Mouse (Mus musculus): ENCODE measurements around the gene Nudt14. TPM values are rescaled to one million over a fixed set of nuclear protein-coding genes. Genes with fewer than 3 reads are reported as not detected.

Nudt14 gene
- polyA plus RNA-seq, 1 experiment = 59.6 TPM

- H3K27me3 ChIP-seq (ENCODE audit: control insufficient read depth, insufficient read depth, low read length) = no peaks in the 10 kb centered on the region
- peaks cover 16% of the 10 kb centered on the region; the same call in 1 of the 2 replicates for H3K4me1 ChIP-seq (replicated peaks; ENCODE audit: control insufficient read depth, insufficient read depth, low read length)
These were observed 20.4 kb downstream of the Nudt14 start for GRCm38 (mm10) chr12:112921518-112921917.

GRCm38 (mm10) chr12:112917906-112918305 lies 24.0 kb downstream of the Nudt14 start:
- Histone ChIP-seq H3K4me1 (replicated peaks; ENCODE audit: control insufficient read depth, insufficient read depth, low read length) (peaks cover 36% of the 10 kb centered on the region), H3K36me3 (ENCODE audit: control insufficient read depth, insufficient read depth, low read length) (no peaks in the 10 kb centered on the region), H3K27ac (ENCODE audit: control insufficient read depth, insufficient read depth, low read length) (no peak overlapping the region), H3K27me3 (ENCODE audit: control insufficient read depth, insufficient read depth, low read length) (no peaks in the 10 kb centered on the region), H3K4me3 (ENCODE audit: control insufficient read depth, insufficient read depth, low read length) (no peak overlapping the region)
- TF ChIP-seq POLR2A (IDR thresholded peaks at IDR 0.05; ENCODE audit: control insufficient read depth, extremely low read depth, insufficient read depth, low read length, poor library complexity) = no peak
- no peak for TF ChIP-seq CTCF (IDR thresholded peaks at IDR 0.05; ENCODE audit: borderline replicate concordance, control insufficient read depth, extremely low read depth, insufficient read depth, low read length, poor library complexity)
- DNase-seq = no peak
- 14% methylated on average over 8 of the region's 8 CpGs for WGBS

More at GRCm38 (mm10) chr12:112921518-112921917, 20.4 kb downstream of the Nudt14 start:
- Histone ChIP-seq H3K36me3 (ENCODE audit: control insufficient read depth, insufficient read depth, low read length) (no peaks in the 10 kb centered on the region), H3K27ac (ENCODE audit: control insufficient read depth, insufficient read depth, low read length) (no peak overlapping the region), H3K4me3 (ENCODE audit: control insufficient read depth, insufficient read depth, low read length) (no peak overlapping the region)
- no peak for DNase-seq
- WGBS = 89% methylated on average over 12 of the region's 12 CpGs
- no peak for TF ChIP-seq POLR2A (IDR thresholded peaks at IDR 0.05; ENCODE audit: control insufficient read depth, extremely low read depth, insufficient read depth, low read length, poor library complexity)
- TF ChIP-seq CTCF (IDR thresholded peaks at IDR 0.05; ENCODE audit: borderline replicate concordance, control insufficient read depth, extremely low read depth, insufficient read depth, low read length, poor library complexity) = no peak

GRCm38 (mm10) chr12:112917486-112917885 lies 24.4 kb downstream of the Nudt14 start:
- Histone ChIP-seq H3K27ac (ENCODE audit: control insufficient read depth, insufficient read depth, low read length) (no peak overlapping the region), H3K36me3 (ENCODE audit: control insufficient read depth, insufficient read depth, low read length) (no peaks in the 10 kb centered on the region), H3K27me3 (ENCODE audit: control insufficient read depth, insufficient read depth, low read length) (no peaks in the 10 kb centered on the region), H3K4me3 (ENCODE audit: control insufficient read depth, insufficient read depth, low read length) (no peak overlapping the region), H3K4me1 (replicated peaks; ENCODE audit: control insufficient read depth, insufficient read depth, low read length) (peaks cover 39% of the 10 kb centered on the region)
- WGBS = 34% methylated on average over 11 of the region's 11 CpGs
- DNase-seq = no peak
- TF ChIP-seq POLR2A (IDR thresholded peaks at IDR 0.05; ENCODE audit: control insufficient read depth, extremely low read depth, insufficient read depth, low read length, poor library complexity) = no peak
- no peak for TF ChIP-seq CTCF (IDR thresholded peaks at IDR 0.05; ENCODE audit: borderline replicate concordance, control insufficient read depth, extremely low read depth, insufficient read depth, low read length, poor library complexity)

GRCm38 (mm10) chr12:112916698-112917400 lies 25.1 kb downstream of the Nudt14 start:
- no peak for DNase-seq
- H3K4me1 ChIP-seq (replicated peaks; ENCODE audit: control insufficient read depth, insufficient read depth, low read length) = peaks cover 39% of the 10 kb centered on the region
- no peak overlapping the region for H3K4me3 ChIP-seq (ENCODE audit: control insufficient read depth, insufficient read depth, low read length)
- no peaks in the 10 kb centered on the region for H3K27me3 ChIP-seq (ENCODE audit: control insufficient read depth, insufficient read depth, low read length)
- 94% methylated on average over 16 of the region's 16 CpGs for WGBS
- no peak for TF ChIP-seq POLR2A (IDR thresholded peaks at IDR 0.05; ENCODE audit: control insufficient read depth, extremely low read depth, insufficient read depth, low read length, poor library complexity)
- TF ChIP-seq CTCF (IDR thresholded peaks at IDR 0.05; ENCODE audit: borderline replicate concordance, control insufficient read depth, extremely low read depth, insufficient read depth, low read length, poor library complexity) = no peak
- no peaks in the 10 kb centered on the region for H3K36me3 ChIP-seq (ENCODE audit: control insufficient read depth, insufficient read depth, low read length)
- H3K27ac ChIP-seq (ENCODE audit: control insufficient read depth, insufficient read depth, low read length) = no peak overlapping the region

GRCm38 (mm10) chr12:112915587-112915986 lies 26.3 kb downstream of the Nudt14 start:
- Histone ChIP-seq H3K4me3 (ENCODE audit: control insufficient read depth, insufficient read depth, low read length) (no peak overlapping the region), H3K4me1 (replicated peaks; ENCODE audit: control insufficient read depth, insufficient read depth, low read length) (peaks cover 39% of the 10 kb centered on the region), H3K27me3 (ENCODE audit: control insufficient read depth, insufficient read depth, low read length) (no peaks in the 10 kb centered on the region), H3K27ac (ENCODE audit: control insufficient read depth, insufficient read depth, low read length) (no peak overlapping the region), H3K36me3 (ENCODE audit: control insufficient read depth, insufficient read depth, low read length) (no peaks in the 10 kb centered on the region)
- TF ChIP-seq CTCF (IDR thresholded peaks at IDR 0.05; ENCODE audit: borderline replicate concordance, control insufficient read depth, extremely low read depth, insufficient read depth, low read length, poor library complexity) = no peak
- no peak for TF ChIP-seq POLR2A (IDR thresholded peaks at IDR 0.05; ENCODE audit: control insufficient read depth, extremely low read depth, insufficient read depth, low read length, poor library complexity)
- 85% methylated on average over 13 of the region's 13 CpGs for WGBS
- DNase-seq = no peak

GRCm38 (mm10) chr12:112914527-112914926 lies 27.4 kb downstream of the Nudt14 start:
- H3K4me3 ChIP-seq (ENCODE audit: control insufficient read depth, insufficient read depth, low read length) = no peak overlapping the region
- no peaks in the 10 kb centered on the region for H3K27me3 ChIP-seq (ENCODE audit: control insufficient read depth, insufficient read depth, low read length)
- H3K36me3 ChIP-seq (ENCODE audit: control insufficient read depth, insufficient read depth, low read length) = no peaks in the 10 kb centered on the region
- DNase-seq = peak; percentile 63
- WGBS = 25% methylated on average over 11 of the region's 11 CpGs
- peaks cover 39% of the 10 kb centered on the region for H3K4me1 ChIP-seq (replicated peaks; ENCODE audit: control insufficient read depth, insufficient read depth, low read length)
- no peak for TF ChIP-seq CTCF (IDR thresholded peaks at IDR 0.05; ENCODE audit: borderline replicate concordance, control insufficient read depth, extremely low read depth, insufficient read depth, low read length, poor library complexity)
- TF ChIP-seq POLR2A (IDR thresholded peaks at IDR 0.05; ENCODE audit: control insufficient read depth, extremely low read depth, insufficient read depth, low read length, poor library complexity) = no peak
- no peak overlapping the region for H3K27ac ChIP-seq (ENCODE audit: control insufficient read depth, insufficient read depth, low read length)
